Mouse (Mus musculus) activated CD4-positive, CD25-positive, alpha-beta regulatory T cell, adult 9 weeks (primary cell): ENCODE results near the gene Tas2r125. TPM values are rescaled to one million over a fixed set of nuclear protein-coding genes. Genes with fewer than 3 reads are reported as not detected.

Experiments used
- polyA plus RNA-seq: library from polyadenylated mRNA; unstranded; fragments of 100-300 nt; shearing (Covaris generic); gene quantifications from one replicate; pipeline ENCODE4 v1.2.1, GENCODE M21; 2017

Tas2r125 gene
- polyA plus RNA-seq, result not detected

GRCm38 (mm10) chr6:132909351-132909750 lies at the start of gene Tas2r125:
Gene Tas2r125 (plus strand): TSS chr6:132909651.

DNA sequence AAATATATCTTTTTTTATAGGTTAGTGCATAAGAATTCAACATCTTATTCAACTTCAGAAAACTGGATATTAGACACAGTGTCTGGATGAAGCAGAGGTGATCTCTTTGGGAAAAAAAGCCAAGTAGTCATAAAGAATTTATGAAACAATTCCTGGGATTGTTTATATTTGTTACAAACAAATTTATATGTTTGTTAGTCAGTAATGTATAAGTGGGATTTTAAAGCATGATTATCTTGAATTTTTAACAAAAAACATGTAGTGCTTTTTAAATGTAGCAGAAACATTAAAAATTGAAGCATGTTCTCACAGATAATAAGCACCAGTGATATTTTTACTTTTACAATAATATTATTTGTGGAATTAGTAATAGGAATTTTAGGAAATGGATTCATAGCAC lies 41.7 kb upstream of the Tas2r125 start, which contains the start of gene Tas2r110:
TSS of gene Tas2r110 (plus strand) at position 301 of the 400 bp plus-strand sequence.

DNA sequence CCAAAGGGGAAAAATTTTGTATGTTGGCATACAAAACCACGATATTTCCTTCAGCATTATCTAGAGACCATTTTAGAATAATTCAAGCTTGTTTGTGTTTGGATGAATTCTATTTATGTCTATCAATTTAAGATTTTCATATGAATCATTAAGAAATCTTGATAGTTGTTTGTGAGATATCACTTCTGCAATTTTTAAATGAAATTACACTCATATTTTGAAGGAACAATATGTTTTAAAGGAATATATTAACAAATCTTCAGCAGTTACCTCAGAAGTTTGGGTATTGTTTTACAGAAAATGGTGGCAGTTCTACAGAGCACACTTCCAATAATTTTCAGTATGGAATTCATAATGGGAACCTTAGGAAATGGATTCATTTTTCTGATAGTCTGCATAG lies 16.7 kb upstream of the Tas2r125 start, which contains the start of gene Tas2r113:
TSS of gene Tas2r113 (plus strand) at position 301 of the 400 bp plus-strand sequence.

DNA sequence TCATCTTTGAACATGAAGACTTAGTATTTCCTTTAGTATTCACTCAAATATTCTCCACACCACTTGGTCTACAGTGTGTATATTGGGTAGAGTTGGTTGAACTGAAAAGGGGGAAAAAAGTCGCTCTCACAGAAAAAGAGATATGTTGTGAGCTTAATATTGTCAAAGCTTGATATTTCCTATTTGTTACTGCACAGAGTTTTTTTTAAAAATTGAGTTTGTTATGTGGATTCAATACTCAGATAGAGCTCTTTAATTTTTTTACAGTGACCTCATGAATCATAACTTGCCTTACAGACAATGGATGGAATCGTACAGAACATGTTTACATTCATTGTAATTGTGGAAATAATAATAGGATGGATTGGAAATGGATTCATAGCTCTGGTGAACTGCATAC lies 41.4 kb downstream of the Tas2r125 start, which contains the start of gene Tas2r129:
TSS of gene Tas2r129 (plus strand) at position 301 of the 400 bp plus-strand sequence.

GRCm38 (mm10) chr6:132957819-132958218 lies 48.4 kb downstream of the Tas2r125 start, which contains the start of gene Tas2r131:
Gene Tas2r131 (minus strand): TSS chr6:132957919.

Other genes with a start within 250 kb of the Tas2r125 start
- gene Tas2r121, start 208.6 kb upstream of the Tas2r125 start, polyA plus RNA-seq, result not detected
- gene Tas2r122, start 197.7 kb upstream of the Tas2r125 start, polyA plus RNA-seq, result not detected
- gene Tas2r115, start 171.6 kb upstream of the Tas2r125 start, polyA plus RNA-seq, result not detected
- gene Tas2r124, start 154.9 kb upstream of the Tas2r125 start, polyA plus RNA-seq, result not detected
- gene Tas2r102, start 147.5 kb upstream of the Tas2r125 start, polyA plus RNA-seq, result not detected
- not detected for gene Tas2r136, start 131.5 kb upstream of the Tas2r125 start, polyA plus RNA-seq
- gene Tas2r117, start 106.8 kb upstream of the Tas2r125 start, polyA plus RNA-seq, result not detected
- not detected for gene Tas2r123, start 62.5 kb upstream of the Tas2r125 start, polyA plus RNA-seq
- not detected for gene Tas2r116, start 54.2 kb upstream of the Tas2r125 start, polyA plus RNA-seq
- gene Tas2r110, start 41.6 kb upstream of the Tas2r125 start, polyA plus RNA-seq, result not detected
- gene Tas2r113, start 16.6 kb upstream of the Tas2r125 start, polyA plus RNA-seq, result not detected
- gene Tas2r129, start 41.5 kb downstream of the Tas2r125 start, polyA plus RNA-seq, result not detected
- gene Tas2r131, start 48.3 kb downstream of the Tas2r125 start, polyA plus RNA-seq, result not detected
- gene Tas2r109, start 71.3 kb downstream of the Tas2r125 start, polyA plus RNA-seq, result not detected
- not detected for gene Tas2r103, start 127.5 kb downstream of the Tas2r125 start, polyA plus RNA-seq
- not detected for gene Tas2r140, start 146.2 kb downstream of the Tas2r125 start, polyA plus RNA-seq
- 10.7 TPM for gene Smim10l1, start 195.3 kb downstream of the Tas2r125 start, polyA plus RNA-seq